Mouse (Mus musculus) lung, adult 2 months (tissue): Measurements from ENCODE around the gene Hist1h4h.

Source experiments
- CTCF ChIP-seq: fragments of 200-500 bp; IDR thresholded peaks from 2 replicates; pipeline ENCODE4 v1.5.1; 2011; ENCODE audit warnings: mild to moderate bottlenecking, low read length, control low read depth; ENCODE audit not compliant: insufficient read depth
- POLR2A ChIP-seq: fragments of 200-500 bp; IDR thresholded peaks from 2 replicates; pipeline ENCODE4 v1.6.1; 2011; ENCODE audit warnings: low read depth, mild to moderate bottlenecking, control low read depth, low read length, borderline replicate concordance; ENCODE audit errors: extremely low read depth

DNA sequence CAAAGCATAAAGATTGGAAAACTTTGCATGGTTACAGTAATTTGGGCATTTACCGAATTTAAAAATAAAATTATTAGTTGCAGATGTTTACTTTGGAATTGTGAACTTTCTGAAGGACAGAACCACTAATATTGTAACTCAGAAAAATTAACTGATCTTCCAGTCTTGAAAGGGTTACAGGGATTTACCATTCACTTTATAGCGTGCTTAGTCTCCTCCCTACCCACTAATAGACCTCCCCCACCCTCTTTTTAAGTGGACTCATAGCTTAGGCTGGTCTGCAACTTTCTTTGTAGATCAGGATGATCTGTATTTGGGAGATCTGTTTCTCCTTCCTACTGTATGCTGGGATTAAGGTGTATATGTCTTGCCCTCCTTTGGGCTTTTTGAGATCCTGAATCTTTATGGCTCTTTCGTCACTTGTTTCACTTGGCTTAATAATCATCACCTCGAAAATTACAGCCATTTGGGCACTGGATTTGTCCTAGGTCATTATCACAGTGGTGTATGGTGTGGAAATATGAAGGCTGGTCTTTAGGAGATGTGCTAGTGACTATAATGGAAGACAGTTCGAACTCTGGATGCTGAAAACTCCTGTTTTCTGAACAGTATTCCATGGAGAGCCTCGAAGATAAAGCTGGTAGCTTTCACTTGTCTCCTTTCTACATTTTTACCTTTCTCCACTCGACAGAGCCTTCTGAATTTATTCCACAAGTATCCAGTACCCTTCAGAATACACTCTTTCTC, 5.4 kb downstream of the Hist1h4h start:
- TF ChIP-seq CTCF (no peak), POLR2A (no peak)
